Mouse (Mus musculus) megakaryocyte, embryonic 14.5 days (primary cell): ENCODE data around the gene Arhgap9.

Experiments used
- FLI1 ChIP-seq: IDR thresholded peaks from 2 replicates; pipeline ENCODE4 v1.6.1; 2012; ENCODE audit warnings: low read length, inconsistent platforms, mixed read lengths
- GATA1 ChIP-seq: IDR thresholded peaks from 3 replicates; pipeline ENCODE4 v1.6.1; 2012; ENCODE audit warnings: mixed read lengths, low read length, inconsistent platforms, borderline replicate concordance

DNA sequence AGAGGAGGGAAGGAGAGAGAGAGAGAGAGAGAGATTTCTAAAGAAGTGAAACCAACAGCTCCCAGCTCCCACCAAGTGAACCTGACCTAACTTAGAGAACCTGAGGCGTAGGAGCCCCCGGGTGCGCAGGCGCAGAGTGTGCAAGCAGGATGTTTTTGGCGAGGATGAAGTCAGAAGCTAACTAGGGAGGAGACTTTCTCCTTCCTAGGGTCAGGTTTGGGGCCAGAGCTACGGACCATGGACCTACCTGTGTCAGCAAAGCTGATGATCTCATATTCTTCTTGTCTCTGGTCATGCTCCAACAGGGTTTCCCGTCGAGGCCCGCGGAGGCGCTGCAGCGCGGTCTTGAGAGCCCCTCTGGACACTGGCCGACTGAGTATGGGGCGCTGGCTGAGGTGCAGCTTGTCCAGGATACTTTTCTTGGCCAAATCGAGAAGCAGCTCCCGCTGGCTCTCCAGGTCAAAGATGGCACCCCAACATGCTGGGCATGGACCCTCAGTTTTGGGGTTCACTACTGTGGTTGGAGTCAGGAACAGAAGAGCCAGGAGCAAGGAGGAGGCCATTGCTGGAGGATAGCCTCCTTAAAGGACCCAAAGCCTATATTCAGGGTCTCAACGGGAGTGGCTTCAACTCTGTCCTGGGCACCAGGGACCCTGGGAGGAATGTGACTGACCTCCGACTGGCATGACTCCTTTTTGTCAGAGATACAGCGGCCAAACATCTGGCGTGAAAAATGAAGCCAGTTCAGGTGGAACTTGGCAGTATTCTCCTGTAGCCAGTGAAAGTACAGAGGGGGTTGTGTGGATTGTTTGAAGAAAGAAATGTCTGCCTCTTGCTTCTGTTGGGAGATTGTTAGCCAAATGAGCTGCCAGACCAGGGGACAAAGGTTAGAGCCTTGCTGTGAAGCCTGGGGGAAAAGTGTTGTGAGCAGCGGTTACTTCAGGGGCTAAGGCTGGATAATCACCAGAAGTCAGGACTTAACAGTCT lies 48.4 kb downstream of the Arhgap9 start, which contains the start of gene Inhbc:
- no peak for TF ChIP-seq GATA1
- no peak for TF ChIP-seq FLI1
